Mouse (Mus musculus): ENCODE results near the gene Klhl35.

DNA sequence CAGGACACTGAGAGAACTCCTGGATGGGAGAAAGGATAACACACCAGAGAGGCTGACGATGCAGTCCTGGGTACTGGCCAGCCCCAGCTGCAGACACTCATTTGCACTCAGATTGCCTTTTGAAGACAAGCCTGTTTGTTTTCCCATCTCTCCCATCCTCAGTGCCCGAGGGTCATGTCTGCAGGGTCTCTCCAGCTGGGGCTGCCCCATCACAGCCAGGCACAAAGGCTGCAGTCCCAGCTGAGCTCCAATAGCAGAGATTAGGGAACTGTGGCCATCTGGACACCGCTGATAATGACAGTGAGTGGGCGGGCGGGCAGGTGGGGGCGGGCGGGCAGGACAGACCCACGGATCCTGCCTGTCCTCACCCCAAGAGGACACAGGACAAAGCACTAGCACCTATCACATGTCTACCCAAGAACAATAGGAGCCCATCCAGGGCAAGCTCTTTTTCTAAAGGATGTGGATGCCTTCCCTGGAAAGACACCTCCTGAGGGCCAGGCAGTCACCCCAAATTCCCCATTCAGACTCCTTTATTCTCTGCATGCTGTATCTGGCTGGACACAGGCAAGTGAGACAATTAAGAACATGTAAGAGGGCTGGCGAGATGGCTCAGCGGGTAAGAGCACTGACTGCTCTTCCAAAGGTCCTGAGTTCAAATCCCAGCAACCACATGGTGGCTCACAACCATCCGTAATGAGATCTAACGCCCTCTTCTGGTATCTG, 9.2 kb downstream of the Klhl35 start:
- TF ChIP-seq POLR2A (IDR thresholded peaks at IDR 0.05; ENCODE audit: borderline replicate concordance, extremely low read depth, insufficient read depth, insufficient read length, poor library complexity, severe bottlenecking) (no peak), CTCF (IDR thresholded peaks at IDR 0.05; ENCODE audit: borderline replicate concordance, extremely low read depth, insufficient read depth, insufficient read length) (no peak)

All from brain, embryonic 14.5 days (tissue).